Mouse (Mus musculus) liver, embryonic 14.5 days (tissue): ENCODE measurements around the gene Nav2. TPM values are rescaled to one million over a fixed set of nuclear protein-coding genes. Genes with fewer than 3 reads are reported as not detected.

Experiments used
- ATAC-seq: fragments of 200-750 bp; cut with Nextera tagmentation; 2 replicates; pipeline ENCODE4 v1.8.0; 2017; ENCODE audit warnings: moderate number of reproducible peaks, mild to moderate bottlenecking, moderate library complexity; ENCODE audit not compliant: insufficient read depth
- DNase-seq, 3 experiments: peaks; one replicate each; pipeline ENCODE4 v3.0.0-alpha.2; 2012 to 2013; ENCODE audit warnings: low read depth in 3 of 3, low spot score in 3 of 3
- H3K27ac ChIP-seq: fragments of 300-500 bp; sonication (generic); 2 replicates; pipeline ENCODE4 v1.5.1; 2014; ENCODE audit warnings: moderate library complexity, mild to moderate bottlenecking, control low read depth, inconsistent platforms
- H3K27me3 ChIP-seq: fragments of 300-500 bp; sonication (generic); 2 replicates; pipeline ENCODE4 v1.6.1; 2014; ENCODE audit warnings: mild to moderate bottlenecking, low read length, moderate library complexity; ENCODE audit not compliant: control insufficient read depth, insufficient read depth
- H3K36me3 ChIP-seq: fragments of 300-500 bp; sonication (generic); replicated peaks from 2 replicates; pipeline ENCODE4 v1.6.1; 2014; ENCODE audit warnings: low read depth; ENCODE audit not compliant: control insufficient read depth, insufficient read depth
- H3K4me1 ChIP-seq, 2 experiments: fragments of 200-500 bp in 1 of 2; fragments of 300-500 bp in 1 of 2; sonication (generic) in 1 of 2; replicated peaks; 2 replicates each; pipeline ENCODE4 v1.6.1; 2012 to 2014; ENCODE audit warnings: antibody characterized with exemption in 1 of 2, inconsistent platforms in 1 of 2, low read length in 1 of 2; ENCODE audit not compliant: control insufficient read depth in 2 of 2, insufficient read depth in 2 of 2
- H3K4me2 ChIP-seq: fragments of 300-500 bp; sonication (generic); 2 replicates; pipeline ENCODE4 v1.6.1; 2014; ENCODE audit warnings: low read depth, mild to moderate bottlenecking, control low read depth, moderate library complexity
- H3K4me3 ChIP-seq, 2 experiments: fragments of 200-500 bp in 1 of 2; fragments of 300-500 bp in 1 of 2; sonication (generic) in 1 of 2; 2 replicates each; pipeline ENCODE4 v1.5.1; 2012 to 2014; ENCODE audit warnings: low read depth in 2 of 2, low read length in 2 of 2, mild to moderate bottlenecking in 2 of 2, control low read depth in 1 of 2, inconsistent platforms in 1 of 2, moderate library complexity in 1 of 2; ENCODE audit not compliant: insufficient read depth in 1 of 2
- H3K9ac ChIP-seq: fragments of 300-500 bp; sonication (generic); replicated peaks from 2 replicates; pipeline ENCODE4 v1.6.1; 2014; ENCODE audit warnings: mild to moderate bottlenecking, control low read depth, moderate library complexity
- H3K9me3 ChIP-seq: fragments of 300-500 bp; sonication (generic); 2 replicates; pipeline ENCODE4 v1.6.1; 2016; ENCODE audit warnings: low read length, mixed read lengths; ENCODE audit not compliant: control insufficient read depth
- CTCF ChIP-seq: IDR thresholded peaks from 2 replicates; pipeline ENCODE4 v1.5.1; 2016; ENCODE audit warnings: antibody characterized with exemption, low read depth, control low read depth
- EP300 ChIP-seq: IDR thresholded peaks from 2 replicates; pipeline ENCODE4 v1.6.1; 2016; ENCODE audit warnings: antibody characterized with exemption, low read depth
- WGBS: fragments of 180-500 bp; shearing (Covaris S2); extraction: QIAGEN DNeasy Blood & Tissue Kit; methylation state at CpG from one replicate; pipeline ENCODE4 v1.1.7; 2014; ENCODE audit not compliant: insufficient replicate concordance; 5-methylcytosine and 5-hydroxymethylcytosine counted together
- polyA plus RNA-seq, 2 experiments: library from polyadenylated mRNA; depleted of rRNA in 1 of 2; stranded (reverse) in 1 of 2; unstranded in 1 of 2; fragments of >200 nt; fragmentation: Nextera tagmentation in 1 of 2; extraction: Ambion mirVana in 1 of 2; gene quantifications; 2 replicates each; pipeline versions ENCODE4 v1.2.1 to v1.2.3; 2012 to 2014

Nav2 gene
- polyA plus RNA-seq, 2 experiments, result 1.5 to 1.6 TPM

GRCm38 (mm10) chr7:48875096-48875495, 33.4 kb upstream of the Nav2 start:
- Histone ChIP-seq H3K4me2 (no peak overlapping the region), H3K9me3 (no peaks in the 10 kb centered on the region), H3K4me1 (peaks cover 6% of the 10 kb centered on the region in 2 experiments), H3K9ac (no peak overlapping the region), H3K27ac (no peak overlapping the region), H3K36me3 (peaks cover 95% of the 10 kb centered on the region), H3K4me3 (no peak overlapping the region), H3K27me3 (no peaks in the 10 kb centered on the region)
- TF ChIP-seq CTCF, result no peak
- TF ChIP-seq EP300, result no peak
- WGBS, result 93% methylated on average over 14 of the region's 14 CpGs
- no peak for DNase-seq
- no peak for ATAC-seq

GRCm38 (mm10) chr7:48876526-48876925, 32.0 kb upstream of the Nav2 start:
- WGBS, result 70% methylated on average over 4 of the region's 4 CpGs
- peak in 1 of 3 experiments; percentile 51 for DNase-seq
- H3K9me3 ChIP-seq, result no peaks in the 10 kb centered on the region
- H3K36me3 ChIP-seq, result peaks cover 81% of the 10 kb centered on the region
- no peak overlapping the region for H3K27ac ChIP-seq
- no peak overlapping the region for H3K9ac ChIP-seq
- H3K4me1 ChIP-seq, result peaks cover 6% of the 10 kb centered on the region in 2 experiments
- H3K4me3 ChIP-seq, result no peak overlapping the region
- no peak for TF ChIP-seq EP300
- peak; percentile 79 for TF ChIP-seq CTCF
- H3K4me2 ChIP-seq, result no peak overlapping the region
- no peak for ATAC-seq
- no peaks in the 10 kb centered on the region for H3K27me3 ChIP-seq

DNA sequence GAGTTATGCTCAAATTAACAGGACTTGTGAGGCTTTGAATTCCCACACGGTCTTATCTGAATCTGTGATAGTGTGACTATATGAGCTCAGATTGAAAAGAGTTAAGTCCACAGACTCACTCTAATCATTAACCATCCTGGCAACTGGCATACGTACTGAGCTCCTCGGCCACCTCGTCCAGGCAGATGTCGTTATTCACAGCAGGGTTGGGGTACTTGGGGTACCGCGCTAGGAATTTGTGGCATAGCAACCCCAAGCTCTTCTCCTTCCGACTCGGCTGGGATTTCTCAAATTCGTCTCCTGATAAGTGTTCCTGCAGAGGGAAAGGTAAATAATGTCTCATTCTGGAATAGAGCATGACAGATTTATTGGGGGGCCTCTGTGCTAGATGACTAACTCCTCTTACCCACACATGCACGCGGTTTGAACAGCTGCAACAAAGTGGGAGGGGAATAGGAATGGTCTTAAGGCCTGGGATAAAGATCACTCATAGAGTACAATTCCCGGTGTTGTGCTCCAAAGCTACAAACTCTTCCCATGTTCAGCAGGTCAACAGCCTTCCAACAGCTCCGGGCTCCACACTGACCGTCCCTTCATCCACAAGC, 30.6 kb upstream of the Nav2 start:
- Histone ChIP-seq H3K4me2 (peak overlapping the region; percentile 96), H3K4me1 (peaks cover 12 to 13% of the 10 kb centered on the region in 2 experiments), H3K27ac (no peak overlapping the region), H3K4me3 (no peak overlapping the region; a peak in 1 of 4 replicates), H3K9me3 (no peaks in the 10 kb centered on the region), H3K27me3 (peaks cover 1% of the 10 kb centered on the region), H3K36me3 (peaks cover 67% of the 10 kb centered on the region), H3K9ac (no peak overlapping the region)
- TF ChIP-seq EP300, result no peak
- no peak for TF ChIP-seq CTCF
- ATAC-seq (no peak), DNase-seq (no peak)
- 85% methylated on average over 15 of the region's 15 CpGs for WGBS

DNA sequence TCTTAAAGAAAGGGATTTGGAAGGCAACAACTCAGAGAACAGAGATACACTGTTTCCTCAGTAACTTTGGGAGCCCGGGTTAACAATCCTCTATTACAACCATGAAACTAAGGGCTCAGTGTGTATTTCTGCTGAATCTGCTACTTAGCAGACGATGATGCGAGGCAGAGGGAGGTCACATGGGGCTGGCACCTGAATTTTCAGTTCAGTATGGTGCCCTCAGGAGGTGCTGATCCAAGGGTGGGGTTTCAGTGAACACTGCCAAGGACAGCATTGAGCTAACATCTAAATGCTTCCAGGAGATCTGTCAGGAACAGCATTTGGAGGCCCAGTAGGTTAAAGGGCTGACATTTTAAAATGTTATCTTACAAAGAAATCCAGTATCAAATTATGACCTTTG, 28.9 kb upstream of the Nav2 start:
- no peak for ATAC-seq
- 41% methylated on average over 3 of the region's 3 CpGs for WGBS
- peaks cover 10% of the 10 kb centered on the region for H3K27me3 ChIP-seq
- peak overlapping the region; percentile 53 for H3K27ac ChIP-seq
- peak overlapping the region; percentile 83 to 99 for H3K4me3 ChIP-seq
- H3K9ac ChIP-seq, result peak overlapping the region; percentile 83
- H3K4me2 ChIP-seq, result peak overlapping the region; percentile 96
- peak in 1 of 3 experiments; percentile 28 for DNase-seq
- H3K36me3 ChIP-seq, result peaks cover 50% of the 10 kb centered on the region
- TF ChIP-seq EP300 (no peak), CTCF (peak; percentile 28; the same call in 1 of the 2 replicates)
- H3K9me3 ChIP-seq, result no peaks in the 10 kb centered on the region
- peaks cover 12 to 13% of the 10 kb centered on the region in 2 experiments for H3K4me1 ChIP-seq

GRCm38 (mm10) chr7:48880591-48881481, 27.7 kb upstream of the Nav2 start:
- Histone ChIP-seq H3K36me3 (peaks cover 38% of the 10 kb centered on the region), H3K9ac (peak overlapping the region; percentile 98), H3K4me1 (peaks cover 12 to 13% of the 10 kb centered on the region in 2 experiments), H3K9me3 (no peaks in the 10 kb centered on the region), H3K4me2 (peak overlapping the region; percentile 96), H3K27ac (peak overlapping the region; percentile 70), H3K27me3 (peaks cover 10% of the 10 kb centered on the region), H3K4me3 (peak overlapping the region; percentile 83 to 99)
- peak; percentile 90 for ATAC-seq
- TF ChIP-seq EP300 (no peak; the same call in 1 of the 2 replicates), CTCF (no peak)
- DNase-seq, result peak; percentile 98 to 99 (median 99)
- under 1% methylated on average over 77 of the region's 77 CpGs for WGBS
